Mouse (Mus musculus): ENCODE results near the gene 2210011C24Rik. TPM values are rescaled to one million over a fixed set of nuclear protein-coding genes. Genes with fewer than 3 reads are reported as not detected.

The 2210011C24Rik gene
- polyA plus RNA-seq, 1 experiment from 2014 or later, result 0.42 TPM

DNA sequence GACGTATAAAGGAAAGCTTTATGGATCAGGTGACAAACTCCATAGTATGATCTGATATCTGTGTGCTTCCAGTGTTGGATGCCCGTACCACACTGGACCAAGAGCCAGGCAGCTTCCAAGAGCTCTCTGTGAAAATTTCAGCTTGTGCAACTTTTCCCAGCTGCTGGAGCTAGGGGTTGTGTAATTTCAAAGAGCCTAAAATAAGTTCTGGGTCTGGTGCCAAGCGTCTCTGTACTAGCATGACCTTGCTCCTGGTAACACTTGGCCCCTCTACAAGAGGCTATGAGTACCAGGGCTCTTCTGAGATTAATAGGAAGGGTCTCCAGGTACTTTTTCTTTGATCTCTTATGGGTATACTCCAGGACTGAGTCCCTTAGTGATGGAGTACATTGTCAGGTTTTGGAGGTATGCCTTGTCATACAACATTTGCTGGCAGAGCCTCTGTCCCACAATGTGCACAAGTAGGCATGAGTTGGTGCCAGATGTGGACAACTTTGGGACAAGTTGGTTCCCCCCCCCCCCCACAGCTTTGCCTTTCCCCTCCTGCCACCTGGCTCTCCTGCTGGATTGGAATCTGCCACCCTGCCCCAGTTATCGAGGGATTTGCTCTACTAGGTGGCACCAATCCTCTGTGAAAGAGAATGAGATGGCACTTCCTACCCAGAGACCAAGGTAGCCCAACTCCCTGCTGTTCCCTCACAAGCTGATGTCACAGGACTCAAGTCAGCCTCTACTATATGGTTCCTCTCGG, 47.8 kb downstream of the 2210011C24Rik start:
- Histone ChIP-seq H3K27me3 (ENCODE audit: poor library complexity, severe bottlenecking) (no peaks in the 10 kb centered on the region), H3K27ac (no peak overlapping the region), H3K36me3 (replicated peaks) (peaks cover 76% of the 10 kb centered on the region), H3K4me3 (no peak overlapping the region), H3K4me1 (no peaks in the 10 kb centered on the region), H3K9me3 (no peaks in the 10 kb centered on the region)
- no peak for DNase-seq (ENCODE audit: extremely low spot score, low spot score)
- 91% methylated on average over 5 of the region's 5 CpGs for WGBS

MicroRNAs within 50 kb of the gene (microRNA counts, 519-probe panel; counts per million panel counts)
- 341 counts per million, percentile 65 among the panel's probes with 10 or more counts for microRNA mmu-miR-1199

Small RNA genes within 50 kb of the gene (microRNA-seq; reads per million reads assigned to microRNA genes)
- gene Mir1199 (2.1 reads per million), gene Mir8111 (3.0 reads per million, percentile 2 among the genes with 10 or more reads in this experiment)

Other genes starting within 250 kb of the 2210011C24Rik start
- gene Adgrl1, start 112.1 kb downstream of the 2210011C24Rik start, polyA plus RNA-seq (2016; fragmentation: Nextera tagmentation; extraction: Ambion mirVana), result 11.1 and 12.5 TPM in 2 replicates
- gene Gm10644, start 57.0 kb downstream of the 2210011C24Rik start, polyA plus RNA-seq (2016; fragmentation: Nextera tagmentation; extraction: Ambion mirVana), result 0.94 and 1.2 TPM in 2 replicates
- 112 and 114 TPM in 2 replicates for gene Asf1b, start 56.7 kb downstream of the 2210011C24Rik start, polyA plus RNA-seq (2016; fragmentation: Nextera tagmentation; extraction: Ambion mirVana)
- 148 and 158 TPM in 2 replicates for gene Prkaca, start 39.2 kb downstream of the 2210011C24Rik start, polyA plus RNA-seq (2016; fragmentation: Nextera tagmentation; extraction: Ambion mirVana)
- gene Samd1, start 14.5 kb downstream of the 2210011C24Rik start, polyA plus RNA-seq (2016; fragmentation: Nextera tagmentation; extraction: Ambion mirVana), result 10.2 and 10.3 TPM in 2 replicates
- gene 1700067K01Rik, start 10.7 kb downstream of the 2210011C24Rik start, polyA plus RNA-seq (2016; fragmentation: Nextera tagmentation; extraction: Ambion mirVana), result 0.49 and 0.63 TPM in 2 replicates
- 7.8 and 8.2 TPM in 2 replicates for gene Palm3, start 9.3 kb upstream of the 2210011C24Rik start, polyA plus RNA-seq (2016; fragmentation: Nextera tagmentation; extraction: Ambion mirVana)
- 0.12 and 0.30 TPM in 2 replicates for gene Il27ra, start 30.4 kb upstream of the 2210011C24Rik start, polyA plus RNA-seq (2016; fragmentation: Nextera tagmentation; extraction: Ambion mirVana)
- gene Rln3, start 32.8 kb upstream of the 2210011C24Rik start, polyA plus RNA-seq (2016; fragmentation: Nextera tagmentation; extraction: Ambion mirVana), result not detected in 2 replicates
- 1.0 and 1.5 TPM in 2 replicates for gene Gm10643, start 53.0 kb upstream of the 2210011C24Rik start, polyA plus RNA-seq (2016; fragmentation: Nextera tagmentation; extraction: Ambion mirVana)
- gene Rfx1, start 54.7 kb upstream of the 2210011C24Rik start, polyA plus RNA-seq (2016; fragmentation: Nextera tagmentation; extraction: Ambion mirVana), result 8.4 and 8.5 TPM in 2 replicates
- gene Dcaf15, start 92.6 kb upstream of the 2210011C24Rik start, polyA plus RNA-seq (2016; fragmentation: Nextera tagmentation; extraction: Ambion mirVana), result 17.0 and 18.5 TPM in 2 replicates
- 0.14 and 0.17 TPM in 2 replicates for gene Podnl1, start 113.8 kb upstream of the 2210011C24Rik start, polyA plus RNA-seq (2016; fragmentation: Nextera tagmentation; extraction: Ambion mirVana)
- 17.3 and 20.8 TPM in 2 replicates for gene Cc2d1a, start 135.8 kb upstream of the 2210011C24Rik start, polyA plus RNA-seq (2016; fragmentation: Nextera tagmentation; extraction: Ambion mirVana)
- 1.9 and 2.4 TPM in 2 replicates for gene 4930432K21Rik, start 135.9 kb upstream of the 2210011C24Rik start, polyA plus RNA-seq (2016; fragmentation: Nextera tagmentation; extraction: Ambion mirVana)
- gene Nanos3, start 173.0 kb upstream of the 2210011C24Rik start, polyA plus RNA-seq (2016; fragmentation: Nextera tagmentation; extraction: Ambion mirVana), result 2.6 and 3.7 TPM in 2 replicates
- gene Zswim4, start 224.9 kb upstream of the 2210011C24Rik start, polyA plus RNA-seq (2016; fragmentation: Nextera tagmentation; extraction: Ambion mirVana), result 28.6 and 31.4 TPM in 2 replicates
- 386 and 390 TPM in 2 replicates for gene D8Ertd738e, start 237.5 kb upstream of the 2210011C24Rik start, polyA plus RNA-seq (2016; fragmentation: Nextera tagmentation; extraction: Ambion mirVana)
- gene Mri1, start 245.2 kb upstream of the 2210011C24Rik start, polyA plus RNA-seq (2016; fragmentation: Nextera tagmentation; extraction: Ambion mirVana), result 65.2 and 71.3 TPM in 2 replicates

Data from forebrain, embryonic 10.5 days (tissue).